Mouse (Mus musculus): ENCODE results near the gene Gpr50. TPM values are rescaled to one million over a fixed set of nuclear protein-coding genes. Genes with fewer than 3 reads are reported as not detected.

The Gpr50 gene
- total RNA-seq (2021), result not detected

- intact Hi-C loops (cut with DNase I), result no loop called here
- DNase-seq, result no peak
Observed at GRCm38 (mm10) chrX:71663374-71663773, at the start of gene Gpr50. Gene Gpr50, plus strand, starts transcription at chrX:71663667.

GRCm38 (mm10) chrX:71622286-71622685 is 41.2 kb upstream of the Gpr50 start:
- no peak for DNase-seq
- intact Hi-C loops (cut with DNase I), result no loop called here

- intact Hi-C loops (cut with DNase I), result loop anchor here (1.0 kb wide), 1 partner anchor 199 kb away; no protein-coding TSS in a partner anchor
Observed at GRCm38 (mm10) chrX:71623843-71624242, 39.6 kb upstream of the Gpr50 start.

GRCm38 (mm10) chrX:71628306-71628705 is 35.2 kb upstream of the Gpr50 start:
- intact Hi-C loops (cut with DNase I), result no loop called here

More at GRCm38 (mm10) chrX:71623843-71624242, 39.6 kb upstream of the Gpr50 start:
- peak; percentile 15 to 22 for DNase-seq

GRCm38 (mm10) chrX:71630709-71631108 is 32.8 kb upstream of the Gpr50 start:
- intact Hi-C loops (cut with DNase I), result no loop called here
- DNase-seq, result peak in 1 of 2 experiments; percentile 10

More at GRCm38 (mm10) chrX:71628306-71628705, 35.2 kb upstream of the Gpr50 start:
- DNase-seq, result peak; percentile 16 to 61

GRCm38 (mm10) chrX:71631130-71631529 is 32.3 kb upstream of the Gpr50 start:
- no peak for DNase-seq
- intact Hi-C loops (cut with DNase I), result no loop called here

GRCm38 (mm10) chrX:71647958-71648357 is 15.5 kb upstream of the Gpr50 start:
- DNase-seq, result peak; percentile 58 to 69
- intact Hi-C loops (cut with DNase I), result loop anchor here (1.0 to 10.0 kb wide), 5 partner anchors 144 to 1257 kb away; no protein-coding TSS in a partner anchor

GRCm38 (mm10) chrX:71648434-71648833 is 15.0 kb upstream of the Gpr50 start:
- intact Hi-C loops (cut with DNase I), result loop anchor here (1.0 to 10.0 kb wide), 5 partner anchors 144 to 1256 kb away; no protein-coding TSS in a partner anchor
- DNase-seq, result no peak

GRCm38 (mm10) chrX:71648848-71649454 is 14.5 kb upstream of the Gpr50 start:
- intact Hi-C loops (cut with DNase I), result loop anchor here (1.0 to 10.0 kb wide), 5 partner anchors 143 to 1256 kb away; no protein-coding TSS in a partner anchor
- DNase-seq, result peak; percentile 54 to 57

- no peak for DNase-seq
- intact Hi-C loops (cut with DNase I), result loop anchor here (5.0 to 10.0 kb wide), 4 partner anchors 142 to 1255 kb away; no protein-coding TSS in a partner anchor
Observed at GRCm38 (mm10) chrX:71649993-71650392, 13.5 kb upstream of the Gpr50 start.

- DNase-seq, result no peak
- intact Hi-C loops (cut with DNase I), result no loop called here
Observed at GRCm38 (mm10) chrX:71661794-71662193, 1.7 kb upstream of the Gpr50 start.

- DNase-seq, result no peak
- intact Hi-C loops (cut with DNase I), result no loop called here
Observed at GRCm38 (mm10) chrX:71663871-71664687, 612 bp downstream of the Gpr50 start.

- intact Hi-C loops (cut with DNase I), result no loop called here
Observed at GRCm38 (mm10) chrX:71664688-71665026, 1.2 kb downstream of the Gpr50 start.

GRCm38 (mm10) chrX:71670254-71670653 is 6.8 kb downstream of the Gpr50 start:
- intact Hi-C loops (cut with DNase I), result no loop called here
- no peak for DNase-seq

More at GRCm38 (mm10) chrX:71664688-71665026, 1.2 kb downstream of the Gpr50 start:
- no peak for DNase-seq

- no peak for DNase-seq
- intact Hi-C loops (cut with DNase I), result no loop called here
Observed at GRCm38 (mm10) chrX:71700817-71701469, 37.5 kb downstream of the Gpr50 start.

Other genes starting within 250 kb of the Gpr50 start
- gene Cd99l2, start 170.8 kb upstream of the Gpr50 start, total RNA-seq (2021), result 10 to 100 TPM; 50.2 to 50.5 TPM
- 100 to 1,000 TPM; 110 TPM for gene Hmgb3, start 107.7 kb upstream of the Gpr50 start, total RNA-seq (2021)
- 10 to 100 TPM; 21.0 to 23.9 TPM for gene Vma21, start 152.3 kb downstream of the Gpr50 start, total RNA-seq (2021)